ENCODE assay signal across 25 mouse cellular contexts in genomic region chr12:103551422-103551821, GRCm38 (mm10).
"Had no signal": no experiment of that assay in that cellular context is flagged by ENCODE, and none has a peak within 500 bp of the region (broad histone marks: within the 10 kb centered on the region; RNA-seq: fewer than 3 reads in every experiment).

No protein-coding gene starts in this region.

- H3K27me3 ChIP-seq: heart, embryonic 13.5 days; heart, embryonic 15.5 days; hindbrain, embryonic 13.5 days; hindbrain, embryonic 15.5 days; kidney, embryonic 15.5 days; limb, embryonic 13.5 days; limb, embryonic 15.5 days had no signal

- H3K27ac ChIP-seq: heart, adult 2 months; heart, embryonic 13.5 days; heart, embryonic 15.5 days; hindbrain, embryonic 13.5 days; hindbrain, embryonic 15.5 days; hindbrain, postnatal 0 days; kidney, embryonic 15.5 days; kidney, postnatal 0 days; limb, embryonic 13.5 days; limb, embryonic 15.5 days had no signal

- DNase-seq: gastrocnemius, postnatal 14 days; gastrocnemius, postnatal 36 days; heart, adult 11 months; heart, adult 2 months; heart, postnatal 14 days; heart, postnatal 36 days; kidney, adult 11 months; kidney, adult 2 months; kidney, adult 9 months; kidney, postnatal 14 days; kidney, postnatal 36 days; layer of hippocampus, adult 9-11 months; layer of hippocampus, postnatal 36 days; left cerebral cortex, postnatal 4 days had no signal

- H3K9ac ChIP-seq: heart, embryonic 13.5 days; heart, embryonic 15.5 days; hindbrain, embryonic 13.5 days; hindbrain, embryonic 15.5 days; kidney, embryonic 15.5 days; limb, embryonic 13.5 days; limb, embryonic 15.5 days had no signal

- H3K9me3 ChIP-seq: heart, embryonic 13.5 days; heart, embryonic 15.5 days; hindbrain, embryonic 13.5 days; hindbrain, embryonic 15.5 days; kidney, embryonic 15.5 days; limb, embryonic 13.5 days; limb, embryonic 15.5 days had no signal

- ATAC-seq: hindbrain, postnatal 0 days; intestine, embryonic 16.5 days had no signal

- H3K4me1 ChIP-seq: heart, embryonic 13.5 days; heart, embryonic 15.5 days; hindbrain, embryonic 13.5 days; hindbrain, embryonic 15.5 days; kidney, embryonic 15.5 days; limb, embryonic 13.5 days; limb, embryonic 15.5 days had no signal

- H3K4me2 ChIP-seq: heart, embryonic 11.5 days; heart, embryonic 13.5 days; heart, embryonic 15.5 days; hindbrain, embryonic 13.5 days; hindbrain, embryonic 15.5 days; kidney, embryonic 15.5 days; limb, embryonic 13.5 days; limb, embryonic 15.5 days had no signal

- H3K36me3 ChIP-seq: heart, embryonic 13.5 days; heart, embryonic 15.5 days; hindbrain, embryonic 13.5 days; hindbrain, embryonic 15.5 days; kidney, embryonic 15.5 days; limb, embryonic 13.5 days; limb, embryonic 15.5 days had no signal

- H3K4me3 ChIP-seq: heart, adult 2 months; heart, embryonic 13.5 days; heart, embryonic 15.5 days; hindbrain, embryonic 13.5 days; hindbrain, embryonic 15.5 days; kidney, embryonic 15.5 days; limb, embryonic 13.5 days; limb, embryonic 15.5 days had no signal
